Mouse (Mus musculus): ENCODE data around the gene Etv1.
"Not testable (repeated sequence)": the region's sequence is repeated elsewhere in the genome, so short reads cannot be mapped to it uniquely, and the experiment has no call there.

The Etv1 gene

DNA sequence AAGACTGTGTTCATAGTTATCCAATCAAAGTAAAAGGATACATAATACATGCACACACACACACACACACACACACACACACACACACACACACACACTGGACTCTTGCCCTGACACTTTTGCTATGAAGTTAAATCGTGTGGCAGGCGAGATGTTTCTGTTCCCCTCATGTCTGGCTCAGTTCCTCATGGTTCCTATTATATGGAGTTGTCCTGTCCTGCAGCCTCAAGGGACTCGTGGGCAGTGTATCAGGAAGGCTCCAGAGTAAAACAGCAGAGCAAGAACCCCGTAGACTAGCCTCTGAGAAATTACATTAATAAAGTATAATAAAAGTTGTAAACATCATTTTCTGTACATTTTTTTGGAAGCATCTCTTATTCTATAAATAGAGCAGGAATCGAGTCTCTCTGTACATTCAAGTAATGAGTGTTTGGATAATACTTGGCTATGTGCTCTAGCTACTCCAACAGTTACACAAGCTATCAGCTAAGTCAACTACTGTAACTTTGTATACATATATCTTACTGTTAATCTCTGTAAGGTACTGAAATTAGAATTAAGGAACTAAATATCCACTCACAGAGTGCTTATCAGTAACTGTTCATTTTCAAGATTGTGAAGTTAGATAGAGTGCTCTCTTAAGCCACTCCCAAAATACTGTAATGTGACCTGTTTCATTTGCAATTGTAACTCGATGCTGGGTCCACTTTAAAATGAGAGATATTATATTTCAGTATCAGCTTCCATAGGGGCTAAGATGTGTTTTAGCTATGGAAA is 35.0 kb downstream of the Etv1 start:
- ATAC-seq (ENCODE audit: insufficient number of reproducible peaks, low FRiP score, low TSS enrichment): no peak

DNA sequence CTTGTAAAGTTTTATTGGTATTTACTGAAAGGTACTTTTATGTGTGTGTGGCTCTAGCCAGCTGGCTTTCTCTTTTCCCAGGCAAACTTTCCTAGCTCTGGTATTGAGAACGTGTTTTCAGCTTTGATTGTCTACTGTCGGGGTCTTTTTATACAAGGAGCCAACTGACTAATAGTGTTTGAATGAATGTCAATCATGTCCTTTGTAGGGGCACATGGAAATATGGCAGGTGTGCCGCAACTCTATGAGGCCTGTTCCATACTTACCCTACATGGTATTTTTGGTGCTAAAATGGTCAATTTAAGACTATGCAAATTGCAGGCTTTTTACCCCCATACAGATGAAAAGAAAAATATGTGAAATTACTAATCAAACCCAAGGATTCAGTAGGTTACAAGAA is 37.1 kb downstream of the Etv1 start:
- no peak for ATAC-seq (ENCODE audit: insufficient number of reproducible peaks, low FRiP score, low TSS enrichment)

DNA sequence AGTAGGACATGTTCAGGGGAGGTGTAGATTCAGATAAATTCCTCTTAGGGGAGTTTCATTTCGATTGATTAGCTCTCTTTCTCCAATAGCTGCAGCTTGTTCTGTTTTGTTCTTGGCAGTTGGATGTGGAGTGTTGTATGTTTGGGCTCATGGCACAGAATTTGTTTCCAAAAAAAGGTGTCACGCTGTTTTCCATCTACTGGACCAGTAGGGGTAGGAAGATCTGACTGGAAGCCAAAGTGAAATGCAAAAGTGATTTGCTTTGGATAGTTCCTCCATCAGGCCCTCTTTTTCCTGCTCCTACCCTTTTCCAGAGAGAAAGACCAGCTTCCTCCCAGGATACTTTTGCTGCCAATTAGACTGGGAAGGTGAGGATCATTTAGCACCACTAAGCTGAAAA is 39.1 kb downstream of the Etv1 start:
- peak; percentile 92 for ATAC-seq (ENCODE audit: insufficient number of reproducible peaks, low FRiP score, low TSS enrichment)

DNA sequence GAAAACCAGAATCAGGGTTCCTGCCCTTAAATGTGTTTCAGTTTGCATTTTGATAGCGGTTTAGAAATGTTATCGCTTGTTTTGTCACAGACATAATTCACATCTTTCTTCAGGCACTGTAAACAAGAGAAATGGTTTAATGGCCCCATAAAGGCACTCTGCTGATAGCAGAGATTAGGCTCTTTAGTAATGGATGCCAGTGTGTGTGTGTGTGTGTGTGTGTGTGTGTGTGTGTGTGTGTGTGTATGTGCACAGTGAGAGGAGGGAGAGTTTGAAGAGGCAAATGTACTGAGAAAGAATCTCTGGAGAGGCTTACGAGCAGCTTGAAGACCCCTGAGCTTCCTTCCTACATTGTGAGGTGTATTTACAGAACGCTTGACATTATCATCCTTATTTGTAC is 41.5 kb downstream of the Etv1 start:
- no peak for ATAC-seq (ENCODE audit: insufficient number of reproducible peaks, low FRiP score, low TSS enrichment)

DNA sequence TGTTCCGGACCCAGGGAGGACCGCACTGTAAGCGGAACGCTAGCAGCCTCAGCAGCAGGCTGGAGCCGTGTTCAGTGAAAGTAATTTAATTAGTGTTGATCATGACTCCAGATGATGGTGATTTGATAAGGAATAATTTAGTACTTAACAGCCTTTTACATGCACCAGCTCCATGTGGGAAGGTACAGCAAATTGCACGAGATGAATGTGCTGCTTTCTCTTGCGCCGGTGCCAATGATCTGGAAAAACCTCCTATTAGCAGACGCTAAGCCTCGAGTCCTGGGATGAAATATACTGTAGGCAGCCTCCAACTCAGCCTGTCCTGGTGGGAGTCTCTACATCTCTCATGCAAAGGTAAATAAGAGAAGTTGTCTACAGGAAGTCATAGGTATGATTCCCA is 45.2 kb downstream of the Etv1 start:
- ATAC-seq (ENCODE audit: insufficient number of reproducible peaks, low FRiP score, low TSS enrichment): peak; percentile 57; the same call in 1 of the 2 replicates

DNA sequence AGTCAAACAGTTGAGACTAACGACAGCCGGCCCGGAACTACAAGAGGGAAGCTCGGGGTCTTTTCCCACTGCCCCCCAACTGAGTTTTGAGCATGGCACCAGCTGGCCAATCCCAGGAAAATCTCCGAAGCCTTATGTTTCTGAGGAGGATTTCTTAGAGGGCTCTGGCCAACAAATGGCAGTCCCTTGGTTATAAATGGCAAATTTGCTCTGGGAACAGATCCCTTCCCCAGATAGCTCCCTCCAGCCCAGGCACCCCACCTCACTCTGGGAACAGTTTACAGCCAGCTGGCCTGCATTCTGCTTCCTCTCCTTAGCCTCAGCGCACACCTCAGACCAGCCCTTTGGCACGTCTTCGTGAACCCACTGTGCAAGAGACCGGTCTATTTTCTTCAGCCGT is 53.8 kb downstream of the Etv1 start:
- ATAC-seq (ENCODE audit: insufficient number of reproducible peaks, low FRiP score, low TSS enrichment): peak; percentile 98

DNA sequence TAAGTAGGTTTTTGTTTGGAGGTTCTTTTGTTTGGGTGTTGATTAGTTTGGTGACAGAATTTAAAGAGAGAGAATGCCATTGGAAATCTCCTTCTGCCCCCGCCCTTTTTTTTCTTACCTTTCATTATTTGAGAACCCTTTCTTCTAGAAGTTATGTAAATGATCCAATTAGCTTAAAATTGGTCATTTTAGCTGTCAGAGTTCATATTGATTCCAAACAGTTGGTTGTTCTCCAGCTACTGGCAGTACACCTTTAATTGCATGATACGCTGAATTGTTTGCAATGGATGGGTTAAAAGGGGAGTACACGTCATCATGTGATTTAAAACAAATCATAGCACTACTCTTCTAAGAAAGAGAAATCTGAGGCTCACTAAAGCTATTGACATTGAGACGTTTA is 55.4 kb downstream of the Etv1 start:
- no peak for ATAC-seq (ENCODE audit: insufficient number of reproducible peaks, low FRiP score, low TSS enrichment)

DNA sequence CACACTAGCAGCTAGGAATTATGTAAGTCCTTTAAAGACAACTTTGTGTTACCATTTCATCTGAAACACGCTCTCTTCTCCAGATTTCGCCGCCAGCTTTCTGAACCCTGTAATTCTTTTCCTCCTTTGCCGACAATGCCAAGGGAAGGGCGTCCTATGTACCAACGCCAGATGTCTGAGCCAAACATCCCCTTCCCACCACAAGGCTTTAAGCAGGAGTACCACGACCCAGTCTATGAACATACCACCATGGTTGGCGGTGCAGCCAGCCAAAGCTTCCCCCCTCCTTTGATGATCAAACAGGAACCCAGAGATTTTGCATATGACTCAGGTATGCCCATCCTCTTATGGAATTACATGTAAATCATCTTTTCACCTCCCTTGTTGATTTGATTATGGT is 55.8 kb downstream of the Etv1 start:
- ATAC-seq (ENCODE audit: insufficient number of reproducible peaks, low FRiP score, low TSS enrichment): not testable (repeated sequence)

DNA sequence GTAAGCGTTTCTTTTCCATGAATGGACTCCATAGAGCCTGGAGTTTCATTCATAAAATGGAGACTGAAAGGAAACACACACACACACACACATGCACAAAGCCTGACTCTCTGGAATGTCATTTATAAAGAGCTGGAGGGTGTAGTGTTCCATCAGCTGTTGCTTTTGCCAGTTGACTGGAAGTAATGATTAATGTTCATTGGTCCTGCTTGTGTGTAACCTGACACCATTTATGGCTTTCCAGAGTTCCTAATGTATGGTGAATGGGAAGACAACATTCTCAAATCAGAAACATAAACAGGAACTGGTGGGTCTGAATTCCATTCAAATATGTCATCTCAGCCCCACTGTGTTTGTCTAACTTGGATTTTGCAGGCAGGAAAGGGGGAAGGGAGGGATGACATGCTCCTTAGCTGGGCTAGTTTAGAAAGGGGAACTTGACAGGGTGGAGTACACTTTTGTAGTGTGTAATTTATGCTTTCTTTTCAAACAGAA is 64.7 kb downstream of the Etv1 start:
- ATAC-seq (ENCODE audit: insufficient number of reproducible peaks, low FRiP score, low TSS enrichment): no peak

DNA sequence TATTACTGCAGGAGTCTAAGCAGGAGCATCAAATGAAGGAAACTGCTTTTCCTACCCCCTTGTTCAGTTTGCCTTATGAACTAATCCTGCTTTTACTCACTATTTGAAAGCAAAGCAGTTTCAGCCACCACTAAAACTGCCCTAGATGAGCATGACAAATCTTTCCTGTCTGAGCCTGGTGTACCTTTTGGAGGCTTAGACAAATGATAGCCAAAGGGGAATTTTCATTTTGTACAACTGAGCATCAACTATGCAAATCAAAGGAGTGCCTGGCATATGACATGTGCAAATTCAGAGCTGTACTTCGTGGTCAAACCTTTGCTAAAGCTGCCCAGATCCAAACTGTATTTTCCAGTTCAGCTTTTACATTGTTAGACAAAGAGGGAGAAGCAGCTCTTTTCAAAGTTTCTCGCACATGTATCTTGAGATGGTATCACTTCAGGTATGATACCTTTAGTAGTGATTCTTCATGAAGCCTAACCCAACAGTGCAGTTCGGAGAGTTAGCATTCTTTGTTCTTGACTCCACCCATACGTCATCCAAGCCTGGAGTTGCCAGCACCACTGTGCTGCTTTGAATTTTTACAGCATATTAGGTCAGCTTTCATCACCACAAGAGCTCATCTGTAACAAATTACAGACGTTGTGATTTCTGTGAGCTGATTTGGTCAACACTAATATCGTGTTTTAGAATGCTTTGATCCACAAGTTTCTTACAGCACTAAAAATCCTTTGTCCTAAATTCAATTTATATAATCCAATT is 68.5 kb downstream of the Etv1 start:
- ATAC-seq (ENCODE audit: insufficient number of reproducible peaks, low FRiP score, low TSS enrichment): no peak

DNA sequence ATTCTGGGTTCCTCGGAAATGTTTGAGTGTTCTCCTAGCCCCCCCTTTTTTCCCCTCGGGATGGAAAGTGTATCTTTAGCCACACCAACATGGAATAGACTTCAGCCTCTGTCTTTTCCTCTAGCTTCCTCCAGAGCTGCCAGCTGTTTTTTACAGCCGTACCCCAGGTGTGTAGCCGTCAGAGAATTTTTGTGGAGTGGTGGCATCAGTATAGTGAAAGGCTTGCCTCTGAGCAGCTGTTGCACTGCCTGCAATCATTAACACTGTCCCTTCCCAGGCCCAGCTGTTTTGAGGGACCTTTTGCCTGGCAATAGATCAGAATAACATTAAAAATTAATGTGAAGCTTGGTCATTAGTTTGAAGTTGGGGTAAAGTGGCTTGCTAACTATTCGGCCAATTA is 70.8 kb downstream of the Etv1 start:
- ATAC-seq (ENCODE audit: insufficient number of reproducible peaks, low FRiP score, low TSS enrichment): no peak

DNA sequence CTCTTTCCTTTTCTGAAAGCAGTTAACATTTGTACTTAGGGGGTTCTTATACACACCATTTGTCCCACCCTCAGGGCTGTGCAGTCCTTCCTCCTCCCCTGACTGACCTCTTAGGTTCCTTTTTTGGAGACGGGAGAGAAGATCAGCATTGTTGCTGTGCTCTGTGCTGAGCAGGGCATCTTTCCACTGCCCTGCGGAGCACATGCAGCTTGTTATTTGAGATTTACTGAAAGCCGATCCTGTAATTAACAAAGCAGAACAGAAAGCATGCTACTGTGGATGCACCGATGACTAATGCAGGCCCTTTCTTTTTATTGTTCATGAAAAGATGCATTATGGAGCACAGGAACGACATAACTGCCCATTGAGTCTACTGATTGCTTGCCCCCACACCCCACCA is 75.1 kb downstream of the Etv1 start:
- no peak for ATAC-seq (ENCODE audit: insufficient number of reproducible peaks, low FRiP score, low TSS enrichment)

DNA sequence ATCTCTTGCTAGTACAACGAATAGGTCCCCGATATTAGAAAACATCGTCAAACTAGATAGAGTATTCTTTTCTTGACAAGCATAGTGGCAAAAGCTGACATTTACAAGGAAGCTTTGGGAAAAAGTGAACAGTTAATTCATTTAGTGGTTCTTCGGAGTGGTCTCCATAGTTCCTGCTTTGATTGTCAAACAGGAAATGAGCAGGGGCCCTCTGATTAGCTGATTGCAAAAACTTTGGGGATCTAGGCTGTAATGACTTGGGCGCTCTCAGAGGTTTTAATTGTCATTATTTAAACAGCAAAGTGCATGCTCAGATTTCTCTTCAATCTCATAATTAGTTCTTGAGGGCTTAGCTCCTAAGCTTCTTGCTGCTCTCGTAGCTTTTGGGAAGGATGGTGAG is 75.6 kb downstream of the Etv1 start:
- no peak for ATAC-seq (ENCODE audit: insufficient number of reproducible peaks, low FRiP score, low TSS enrichment)

DNA sequence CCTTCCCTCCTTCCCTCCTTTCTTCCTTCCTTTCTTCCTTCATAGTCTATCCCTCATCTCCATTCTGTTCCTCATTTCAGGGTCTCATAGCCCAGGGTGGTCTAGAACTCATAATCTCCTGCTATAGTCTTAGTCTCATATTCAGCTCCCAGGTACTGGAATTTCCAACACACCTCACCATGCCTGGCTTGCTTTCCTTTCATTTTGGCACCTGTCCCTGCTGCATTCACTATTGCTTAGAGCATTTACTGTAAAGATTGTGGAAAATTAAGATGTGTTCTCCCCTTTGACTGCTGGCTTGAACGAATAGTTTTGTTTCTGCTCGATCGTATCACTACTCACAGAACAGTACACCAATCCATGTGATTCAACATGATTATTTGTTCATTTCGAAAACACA is 80.5 kb downstream of the Etv1 start:
- ATAC-seq (ENCODE audit: insufficient number of reproducible peaks, low FRiP score, low TSS enrichment): no peak

DNA sequence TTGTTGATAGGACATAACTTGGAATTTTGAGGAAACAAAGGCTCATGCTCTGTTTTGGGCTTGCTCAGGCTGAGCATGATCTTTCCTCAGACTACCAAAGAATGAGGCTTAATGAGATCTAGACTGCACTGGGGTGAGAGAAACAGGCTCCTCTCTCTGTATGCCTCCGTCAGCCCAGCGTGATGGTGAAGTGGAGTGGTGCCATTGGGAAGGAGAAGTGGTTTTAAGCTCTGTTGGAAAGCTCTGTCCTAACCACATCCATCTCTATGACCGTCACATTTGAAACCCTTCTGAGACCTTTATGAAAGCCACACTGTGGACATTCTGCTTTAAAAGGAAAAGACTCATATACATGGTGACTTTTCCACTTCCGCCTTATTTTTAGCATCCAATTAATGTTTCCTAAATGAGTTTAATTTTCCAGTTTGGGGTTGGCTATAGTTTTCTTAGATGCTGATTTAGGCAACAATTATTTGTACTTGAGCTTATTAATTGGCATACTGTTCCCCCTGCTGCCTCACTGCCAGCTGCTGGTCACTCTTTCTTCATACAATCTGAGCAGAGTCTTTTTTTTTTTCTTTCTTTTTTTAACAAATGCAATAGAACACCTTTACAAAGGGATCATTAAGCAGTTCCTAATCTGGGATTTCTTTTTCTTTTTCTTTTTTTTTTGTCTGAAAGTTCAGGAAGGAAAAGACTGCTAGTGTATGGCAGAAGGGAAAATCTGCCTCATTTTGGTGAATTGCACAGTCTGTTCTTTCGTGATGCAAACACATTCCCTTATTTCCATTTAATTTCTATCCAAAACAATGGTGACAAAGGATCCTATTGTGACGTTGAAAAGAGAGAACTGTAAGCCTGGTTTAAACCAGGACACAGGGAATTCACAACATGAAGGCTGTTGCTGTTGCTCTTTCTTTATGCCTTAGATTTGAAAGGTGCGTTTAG is 81.3 kb downstream of the Etv1 start:
- 0 out of 2 replicates have a peak, but pooled peaks have one; percentile 51 for ATAC-seq (ENCODE audit: insufficient number of reproducible peaks, low FRiP score, low TSS enrichment)

DNA sequence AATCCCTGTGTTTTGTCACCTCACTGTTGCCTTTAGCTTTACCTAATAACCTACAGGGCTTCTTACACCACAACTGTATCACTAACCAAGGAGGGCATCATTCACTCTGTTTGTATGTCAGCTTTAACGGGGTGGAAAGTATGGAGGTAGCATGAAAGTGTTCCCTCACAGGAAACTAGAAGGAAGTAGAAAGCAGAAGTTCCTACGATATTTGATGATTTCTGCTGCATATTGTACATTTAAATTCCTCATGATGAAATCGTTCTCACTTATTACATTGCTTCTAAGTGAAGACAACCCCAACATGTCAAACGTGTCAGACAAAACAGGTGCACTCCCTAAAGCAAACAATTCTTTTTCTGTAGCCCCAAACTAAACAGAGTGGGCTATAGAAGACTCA is 84.2 kb downstream of the Etv1 start:
- no peak for ATAC-seq (ENCODE audit: insufficient number of reproducible peaks, low FRiP score, low TSS enrichment)

DNA sequence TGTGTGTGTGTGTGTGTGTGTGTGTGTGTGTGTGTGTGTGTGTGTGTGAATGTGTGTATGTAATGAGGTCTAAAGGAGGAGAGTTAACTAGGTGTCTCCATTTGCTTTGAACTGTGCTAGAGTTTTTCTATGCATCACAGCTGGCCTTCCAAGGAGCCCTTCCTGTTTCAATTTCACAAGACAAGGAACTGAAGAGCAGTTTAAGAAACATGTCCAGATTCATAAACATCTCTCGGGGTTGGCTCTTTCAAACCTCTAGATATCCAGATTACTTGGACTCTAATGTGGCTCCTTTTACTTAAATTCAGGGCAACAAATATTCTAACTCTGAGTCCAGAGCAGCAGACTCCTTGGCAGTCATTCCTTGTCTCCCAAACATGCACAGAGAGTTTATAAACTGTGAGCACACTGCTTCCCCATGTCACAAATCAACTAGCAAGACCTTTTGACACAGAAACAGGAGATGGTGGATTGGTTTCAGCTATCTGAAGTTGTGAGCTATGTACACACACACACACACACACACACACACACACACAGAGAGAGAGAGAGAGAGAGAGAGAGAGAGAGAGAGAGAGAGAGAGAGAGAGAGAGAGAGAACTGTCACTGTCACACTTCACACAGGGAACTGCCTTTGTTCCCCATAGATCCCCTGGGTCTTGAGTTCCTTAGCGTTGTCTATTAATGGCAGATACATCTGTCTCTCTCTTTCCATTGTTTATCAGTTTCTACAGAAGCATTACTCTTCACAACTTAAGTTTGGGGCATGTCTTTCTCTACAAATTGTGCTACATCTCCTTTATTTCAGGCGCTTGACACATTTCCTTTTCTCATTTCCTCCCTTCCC is 85.0 kb downstream of the Etv1 start:
- no peak for ATAC-seq (ENCODE audit: insufficient number of reproducible peaks, low FRiP score, low TSS enrichment)

DNA sequence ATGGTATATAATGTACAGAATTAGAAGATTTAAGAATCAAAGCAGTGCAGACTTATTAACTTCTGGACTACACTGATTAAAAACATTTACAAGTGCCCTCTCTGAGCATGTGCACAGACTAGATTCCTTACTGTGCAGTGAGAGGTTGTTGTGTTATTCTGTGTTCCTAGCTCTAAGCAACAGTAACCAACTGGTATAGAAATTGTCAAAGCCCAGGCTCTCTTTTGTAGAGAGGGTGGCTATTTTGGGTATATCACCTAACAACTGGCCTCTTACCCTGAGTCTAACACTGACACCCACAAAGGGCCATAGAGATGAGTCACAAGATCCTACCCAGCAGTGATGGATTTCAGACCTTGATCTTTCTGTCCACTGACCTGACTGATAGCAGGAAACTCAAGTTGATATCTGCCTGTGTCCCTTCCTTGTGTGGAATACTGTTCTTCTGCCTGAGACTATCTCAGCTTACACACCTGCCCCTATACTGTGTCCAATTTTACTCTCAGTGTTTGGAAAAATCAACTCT is 95.4 kb downstream of the Etv1 start:
- ATAC-seq (ENCODE audit: insufficient number of reproducible peaks, low FRiP score, low TSS enrichment): 0 out of 2 replicates have a peak, but pooled peaks have one; percentile 15

DNA sequence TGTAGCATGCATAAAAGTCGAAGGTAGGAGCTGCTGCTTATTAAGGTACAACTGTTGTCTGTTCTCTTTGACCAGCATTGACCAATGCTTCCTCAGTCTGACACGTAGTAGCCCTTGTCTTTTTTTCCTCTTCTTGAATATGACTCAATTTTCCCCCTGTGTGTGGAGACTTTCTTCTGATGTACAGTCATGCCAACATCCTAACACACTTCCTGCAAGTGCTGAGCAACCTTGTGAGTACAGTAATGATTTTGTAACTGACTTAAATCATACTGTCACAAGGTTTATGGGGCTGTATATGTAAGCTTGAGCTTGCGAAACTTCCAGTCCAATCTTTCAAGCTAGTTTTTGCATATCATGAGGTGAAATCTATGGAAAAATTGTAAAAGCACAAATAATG is 125.3 kb downstream of the Etv1 start:
- ATAC-seq (ENCODE audit: insufficient number of reproducible peaks, low FRiP score, low TSS enrichment): no peak
